Mouse (Mus musculus) heart, postnatal 25 days (tissue): ENCODE measurements at regions not wholly inside any gene's neighbourhood (a gene's known extent, or its start where the extent isn't known, plus 50 kb on each side); places are given as distances from the start of the nearest gene placed in this dataset.
"Not testable (repeated sequence)": the region's sequence is repeated elsewhere in the genome, so short reads cannot be mapped to it uniquely, and the experiment has no call there.

Experiments used
- DNase-seq: peaks from one replicate; pipeline ENCODE4 v3.0.0; 2022; ENCODE audit warnings: low spot score
- intact Hi-C: fragments of 180-260 bp; cut with DNase I; formaldehyde crosslinking; loops from one replicate; pipeline ENCODE4 v1.15.1; 2025

DNA sequence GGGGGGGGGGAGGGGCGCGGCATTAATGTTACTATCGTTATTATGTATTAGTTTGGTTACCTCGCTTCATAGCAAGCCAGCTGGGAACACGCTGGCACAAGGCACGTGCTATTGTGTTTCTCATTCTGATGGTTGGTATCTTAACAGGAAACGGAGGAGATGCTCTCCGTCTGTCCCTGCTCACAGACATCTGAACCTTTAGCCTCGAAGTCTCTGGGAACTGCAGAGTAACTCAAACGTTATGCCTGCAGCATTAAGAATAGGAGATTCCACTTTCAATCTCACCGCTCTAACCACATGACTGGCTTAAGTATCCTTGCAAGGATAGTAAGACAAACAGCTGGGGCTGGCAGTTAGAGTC is 80.0 kb downstream of the Nfkbiz start:
- no peak for DNase-seq
- intact Hi-C loops: no loop called here

DNA sequence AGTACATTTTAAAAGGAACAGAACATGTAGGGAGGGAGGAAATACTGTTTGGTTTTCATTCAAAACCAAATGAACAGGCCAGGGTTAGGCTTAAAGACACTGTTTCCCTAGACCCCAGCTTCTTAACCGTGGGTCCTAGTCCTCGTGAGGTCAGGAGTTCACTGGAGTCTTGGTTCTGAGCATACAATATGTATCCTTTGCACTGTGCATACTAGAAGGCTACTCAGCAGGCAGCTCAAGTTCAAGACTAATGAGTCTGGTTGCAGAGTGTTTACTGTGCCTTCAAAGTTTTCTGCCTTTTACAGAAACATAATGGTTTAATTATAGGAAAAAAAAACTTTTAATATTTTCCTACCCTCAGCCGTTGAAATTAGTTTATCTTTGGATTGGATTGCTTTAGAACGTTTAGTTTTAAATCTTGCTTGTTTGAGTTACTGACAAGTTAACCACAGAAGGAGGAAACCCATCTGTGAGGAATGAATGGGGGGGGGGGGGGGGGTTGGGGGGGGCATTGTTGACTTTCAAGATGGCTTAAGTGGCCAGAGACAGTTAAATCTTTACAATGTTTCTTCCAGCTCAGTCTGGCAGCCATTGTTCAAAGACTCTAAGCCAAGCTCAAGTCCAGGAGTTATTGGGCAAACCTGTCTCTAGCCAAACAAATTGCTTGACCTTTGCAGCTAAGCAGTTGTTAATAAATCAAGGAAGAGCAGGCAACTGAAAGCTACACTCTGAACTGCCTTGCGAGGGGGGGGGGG is 80.6 kb downstream of the Nfkbiz start:
- DNase-seq: no peak
- intact Hi-C loops: no loop called here

DNA sequence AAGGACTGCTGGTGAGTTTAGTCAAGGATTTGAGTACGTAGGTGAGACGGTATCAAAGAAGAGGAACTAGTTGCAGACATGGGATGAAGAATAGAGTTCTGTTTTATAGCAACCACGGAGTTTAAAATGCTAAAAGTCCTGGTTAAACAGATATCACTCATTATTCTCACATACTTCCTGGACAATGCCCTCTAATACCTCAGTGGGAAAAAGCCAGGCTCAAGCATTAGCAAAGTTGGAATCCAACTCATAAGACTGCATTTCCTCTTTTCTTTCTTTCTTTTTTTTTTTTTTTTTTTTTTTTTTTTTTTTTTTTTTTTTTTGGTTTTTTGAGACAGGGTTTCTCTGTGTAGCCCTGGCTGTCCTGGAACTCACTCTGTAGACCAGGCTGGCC is 81.3 kb downstream of the Nfkbiz start:
- intact Hi-C loops, DNase-seq: not testable (repeated sequence)

DNA sequence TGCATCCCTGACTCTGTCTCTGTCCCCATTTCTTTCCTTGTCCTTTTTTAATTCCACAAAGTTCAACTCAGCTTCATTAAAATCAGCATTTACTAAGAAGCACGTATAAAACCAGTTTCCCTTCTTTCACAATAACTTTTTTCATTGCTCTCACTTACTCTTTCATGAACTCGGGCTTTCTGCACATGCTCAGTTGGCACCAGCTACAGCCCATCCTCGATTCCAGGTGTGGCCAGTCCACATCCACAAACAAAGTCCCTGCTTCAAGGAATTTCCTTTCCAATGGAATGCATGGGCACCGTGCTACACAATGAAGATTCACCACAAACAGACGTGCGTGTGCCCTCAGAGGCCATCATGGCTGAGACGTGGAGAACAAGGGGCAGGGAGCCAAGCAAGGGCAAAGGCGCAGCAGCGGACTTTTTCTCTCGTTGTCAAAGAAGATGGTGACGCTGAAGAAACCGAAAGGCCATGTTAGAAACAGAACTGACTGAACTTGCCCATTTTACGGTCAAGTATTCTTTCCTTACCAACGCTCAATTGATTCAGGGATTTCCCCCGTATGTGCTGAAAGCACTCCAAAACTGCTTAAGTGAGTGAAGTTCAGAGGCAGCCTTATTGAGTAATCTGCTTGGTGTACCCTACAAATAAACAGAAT is 81.8 kb downstream of the Nfkbiz start:
- DNase-seq: no peak
- intact Hi-C loops: no loop called here

DNA sequence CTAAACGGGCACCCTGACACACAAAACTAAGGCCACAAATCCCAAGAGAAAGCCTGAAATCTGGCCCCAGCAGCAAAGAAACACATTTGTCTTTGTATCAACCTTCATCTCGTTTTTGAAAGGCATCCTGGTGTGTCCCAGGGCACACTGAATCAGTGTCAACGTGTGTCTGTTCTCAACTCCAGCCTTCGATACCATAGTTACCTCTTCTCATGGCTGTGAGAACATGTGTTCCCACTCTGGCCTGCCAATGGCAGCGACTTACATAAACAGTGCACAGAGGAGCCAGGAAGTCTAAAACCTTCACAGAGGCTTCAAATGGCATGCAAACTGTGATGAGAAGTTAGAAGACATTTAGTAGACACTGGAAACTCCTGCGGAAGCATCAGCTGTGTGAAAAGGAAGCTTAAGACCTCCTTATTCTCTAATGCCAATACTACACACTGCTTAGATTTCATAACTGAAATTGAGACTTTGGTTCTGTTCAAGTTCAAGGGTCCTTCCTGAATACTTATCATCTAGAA is 83.3 kb downstream of the Nfkbiz start:
- intact Hi-C loops: no loop called here
- no peak for DNase-seq

DNA sequence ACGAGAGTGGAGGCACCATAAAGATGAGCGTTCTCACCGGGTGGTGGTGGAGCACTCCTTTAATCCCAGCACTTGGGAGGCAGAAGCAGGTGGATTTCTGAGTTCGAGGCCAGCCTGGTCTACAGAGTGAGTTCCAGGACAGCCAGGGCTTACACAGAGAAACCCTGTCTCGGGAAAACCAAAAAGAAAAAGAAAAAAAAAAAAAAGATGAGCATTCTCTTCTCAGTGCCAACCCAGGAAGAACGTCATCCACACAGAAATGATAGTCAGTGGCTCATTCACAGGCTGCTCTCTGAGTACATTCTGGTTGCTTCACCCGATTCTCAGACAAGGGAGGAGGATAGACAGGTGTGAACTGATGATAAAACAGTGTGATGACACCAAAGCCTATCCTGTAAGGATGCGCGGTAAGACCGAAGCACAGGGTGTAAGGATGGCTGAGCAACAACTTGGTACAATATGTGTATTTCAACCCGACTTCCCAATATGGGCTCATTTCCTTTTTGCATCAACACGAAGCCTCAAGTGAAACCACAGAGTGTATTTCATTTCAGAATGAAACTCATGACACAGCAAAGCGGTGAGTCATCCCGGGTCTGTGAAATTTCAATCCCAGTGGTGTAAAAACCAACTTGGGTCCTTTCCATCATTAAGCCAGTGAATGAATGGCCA is 84.5 kb downstream of the Nfkbiz start:
- DNase-seq: no peak
- intact Hi-C loops: no loop called here

DNA sequence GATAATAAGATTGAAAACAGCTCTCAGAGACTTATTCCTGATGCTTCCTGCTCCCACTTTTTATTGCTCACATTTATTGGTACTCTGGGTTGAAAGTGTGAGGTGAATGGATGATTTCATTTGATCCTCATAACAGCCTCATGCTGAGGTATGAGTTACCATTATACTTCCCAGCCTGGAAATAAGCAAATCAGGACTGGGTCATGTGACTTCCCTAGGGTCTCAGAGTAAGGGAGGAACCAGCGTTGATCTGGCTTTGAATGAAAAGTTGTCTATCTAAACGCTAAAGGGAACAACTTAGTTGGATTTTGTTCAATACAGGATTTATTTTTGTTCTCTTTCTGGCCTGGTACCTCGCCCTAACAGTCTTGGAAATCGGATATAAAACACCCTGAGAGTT is 85.3 kb downstream of the Nfkbiz start:
- no peak for DNase-seq
- intact Hi-C loops: no loop called here

DNA sequence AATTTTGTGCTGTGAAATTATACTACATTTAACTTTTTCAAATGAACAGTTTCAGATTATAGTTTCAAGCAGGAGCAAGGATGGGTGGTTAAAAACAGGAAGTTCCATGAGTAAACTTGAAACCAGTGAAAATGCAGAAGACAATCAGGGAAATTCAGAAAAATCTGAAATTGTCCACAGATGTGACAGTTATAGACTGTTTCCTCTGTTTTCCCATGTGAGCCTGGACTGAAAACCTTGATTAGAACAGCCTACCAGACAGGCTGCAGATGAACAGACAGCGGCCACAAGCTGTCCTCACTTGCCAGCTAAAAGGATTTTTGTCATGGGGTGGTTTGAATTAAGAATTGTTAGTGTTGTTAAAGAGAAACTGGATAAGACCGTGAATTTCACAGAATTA is 91.4 kb downstream of the Nfkbiz start:
- no peak for DNase-seq
- intact Hi-C loops: no loop called here

DNA sequence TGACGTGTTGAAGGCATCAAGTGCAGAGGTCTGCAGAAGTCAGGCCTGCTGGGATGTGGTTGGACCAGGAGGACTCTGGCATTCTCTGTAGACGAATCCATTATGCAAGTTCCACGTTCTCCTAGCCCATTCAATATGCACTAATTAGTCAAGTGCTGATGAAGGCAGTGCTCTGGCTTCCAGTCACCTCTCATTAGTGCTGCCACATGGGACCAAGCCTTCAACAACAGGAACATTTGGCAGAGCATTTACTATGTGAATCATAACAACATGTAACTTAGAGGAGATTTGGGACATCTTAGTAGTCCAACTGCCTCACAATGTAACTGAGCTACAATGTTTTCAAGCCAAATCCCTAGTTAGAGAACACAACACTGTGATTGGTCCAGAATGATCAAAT is 92.5 kb downstream of the Nfkbiz start:
- intact Hi-C loops: no loop called here
- DNase-seq: no peak

DNA sequence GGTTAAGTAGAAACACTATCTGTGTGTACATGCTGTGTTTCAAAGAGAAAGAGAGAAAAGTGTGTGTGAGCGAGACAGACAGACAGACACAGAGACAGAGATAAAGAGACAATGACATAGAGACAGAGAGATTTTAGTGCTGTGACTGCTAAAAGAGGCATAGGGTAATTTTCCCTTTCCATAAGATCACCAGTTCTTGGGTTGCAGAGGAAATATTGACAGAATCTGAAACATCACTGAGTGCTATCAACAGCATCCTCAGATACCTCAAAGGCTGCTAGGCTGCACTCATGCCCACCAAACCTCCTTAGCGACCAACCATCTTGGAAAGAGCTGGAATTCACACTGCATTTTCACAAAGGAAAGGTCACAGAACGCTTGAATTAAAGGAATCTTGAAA is 93.6 kb downstream of the Nfkbiz start:
- DNase-seq: no peak
- intact Hi-C loops: no loop called here

DNA sequence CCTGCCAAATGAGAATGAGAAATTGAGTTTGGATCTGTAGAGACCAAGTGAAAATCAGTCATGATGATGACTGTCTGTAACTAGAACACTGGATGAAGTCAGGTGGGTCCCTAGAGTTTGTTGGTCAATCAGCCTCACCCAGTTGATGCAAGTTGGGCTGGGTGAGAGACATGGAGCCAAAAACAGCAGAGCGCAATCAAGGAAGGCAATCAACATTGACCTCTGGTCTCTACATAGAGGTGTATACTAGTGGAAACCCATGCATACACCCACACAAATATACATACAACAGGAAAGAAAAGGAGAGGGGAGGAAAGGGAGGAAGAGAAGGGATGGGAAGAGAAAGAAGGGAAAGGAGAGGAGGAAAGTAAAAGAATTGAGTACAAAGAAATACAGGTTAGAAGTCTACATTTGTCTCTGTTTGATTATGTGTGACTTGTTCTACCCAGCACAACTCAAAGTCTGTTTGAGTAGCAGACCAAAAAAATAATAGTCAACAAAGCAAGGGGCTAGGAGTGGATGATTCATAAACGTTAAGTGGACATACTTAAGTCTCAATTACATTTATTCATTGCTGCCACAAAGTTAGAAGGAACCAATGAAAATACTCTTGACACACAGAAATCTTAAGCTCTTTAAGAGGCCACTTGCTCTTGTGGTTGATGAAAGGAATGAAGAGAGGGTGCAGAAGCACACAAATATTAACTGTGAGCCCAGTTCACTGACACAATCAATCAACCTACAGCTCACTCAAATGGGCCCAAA is 97.4 kb downstream of the Nfkbiz start:
- intact Hi-C loops: no loop called here

DNA sequence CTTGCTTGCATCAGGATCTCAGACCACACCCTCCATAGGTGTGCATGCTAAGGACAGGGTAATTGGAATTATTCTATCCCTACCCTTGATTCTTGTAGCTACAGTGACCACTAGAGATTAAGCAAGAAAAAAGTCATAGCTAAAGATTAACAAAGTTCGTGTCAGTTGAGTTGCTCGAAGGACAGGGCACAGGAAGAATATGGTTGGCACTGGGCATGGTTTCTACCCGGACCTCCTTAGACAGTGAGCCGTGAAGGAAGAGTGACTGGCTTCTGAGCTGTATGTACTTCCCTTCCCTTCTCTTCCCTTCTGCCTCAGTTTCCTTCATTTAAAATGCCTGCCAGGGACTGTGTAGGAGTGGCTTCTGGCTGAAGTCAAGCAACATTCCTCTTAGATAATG is 100.0 kb downstream of the Nfkbiz start:
- DNase-seq: no peak

More for the DNA sequence above, 97.4 kb downstream of the Nfkbiz start:
- no peak for DNase-seq

DNA sequence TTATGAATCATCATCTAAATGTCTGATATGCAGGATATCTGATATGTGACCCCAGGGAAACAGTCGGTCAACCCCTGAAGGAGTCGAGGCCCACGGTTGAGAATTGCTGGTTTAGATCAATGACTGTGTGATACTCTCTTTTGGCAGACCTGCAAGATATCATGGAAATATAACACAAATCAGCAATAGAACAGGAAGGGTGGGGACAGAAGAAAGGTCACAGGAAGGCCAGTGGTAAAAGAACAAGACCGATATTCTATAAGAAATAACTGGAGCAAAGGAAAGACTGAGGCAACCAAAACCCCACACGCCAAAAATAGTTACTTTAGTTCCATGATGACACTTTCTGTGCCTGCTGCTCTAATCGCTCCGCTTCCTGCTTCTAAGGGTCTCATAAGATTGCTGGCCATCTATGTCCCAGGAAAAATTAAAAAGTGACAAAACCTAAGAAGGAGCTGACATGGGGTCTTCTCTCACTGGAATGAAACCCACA is 103.2 kb downstream of the Nfkbiz start:
- intact Hi-C loops: no loop called here
- DNase-seq: no peak

More for the DNA sequence above, 100.0 kb downstream of the Nfkbiz start:
- intact Hi-C loops: no loop called here

DNA sequence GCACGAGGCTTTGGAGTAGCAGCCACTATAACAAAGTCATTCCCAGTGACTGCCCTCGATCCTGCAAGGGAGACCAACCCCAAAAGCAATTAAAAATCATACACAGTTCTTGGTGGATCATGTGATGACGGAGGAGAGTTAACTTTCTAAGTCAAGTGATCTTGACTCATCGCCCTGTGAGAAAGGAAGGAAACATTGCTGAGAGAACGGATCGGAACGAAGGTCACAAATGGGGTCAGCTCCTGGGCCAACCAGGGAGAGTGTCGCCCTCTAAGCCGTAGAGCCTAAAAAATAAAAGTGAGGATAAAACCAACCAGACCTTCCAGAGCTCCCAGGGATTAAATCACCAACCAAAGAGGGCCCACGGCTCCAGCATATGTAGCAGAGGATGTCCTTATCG is 104.4 kb downstream of the Nfkbiz start:
- intact Hi-C loops: no loop called here
- DNase-seq: no peak

DNA sequence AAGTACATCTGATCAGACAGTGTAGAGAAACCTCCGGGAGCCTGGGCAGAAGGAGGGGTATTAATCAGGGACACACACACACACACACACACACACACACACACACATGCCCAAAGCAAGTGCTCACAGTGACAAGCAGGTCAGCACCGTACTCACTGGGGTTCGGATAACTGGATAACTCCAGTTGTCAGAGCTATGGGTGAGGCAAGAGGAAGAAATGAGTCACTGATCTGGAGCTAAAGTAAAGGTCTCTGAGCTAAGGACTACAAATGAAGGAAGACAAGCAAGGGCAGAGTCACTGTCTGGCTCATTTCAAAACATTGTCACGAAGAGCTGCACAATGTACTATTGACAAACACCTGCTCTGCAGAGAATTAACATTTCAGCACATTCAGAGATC is 104.9 kb downstream of the Nfkbiz start:
- DNase-seq: peak; percentile 23

DNA sequence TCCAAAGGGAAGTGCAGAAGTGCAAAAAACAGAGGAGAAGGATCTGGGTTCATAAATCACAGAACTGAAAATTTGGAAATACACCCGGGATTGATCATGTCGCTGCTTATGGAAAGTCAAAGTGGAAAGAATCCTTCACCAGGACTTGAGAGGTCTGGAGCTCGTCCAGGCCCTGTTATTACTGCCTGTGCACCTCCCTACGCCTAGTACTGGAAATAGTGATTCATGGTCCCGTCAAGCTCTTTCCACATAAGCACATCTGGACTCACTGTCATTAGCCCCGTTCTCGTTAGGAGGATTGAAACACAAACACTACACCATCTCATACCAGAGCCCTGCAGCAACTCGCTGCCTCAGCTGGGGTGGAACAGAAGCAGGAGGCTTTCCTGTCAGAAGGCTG is 107.7 kb downstream of the Nfkbiz start:
- intact Hi-C loops: no loop called here
- DNase-seq: peak; percentile 9

More for the DNA sequence above, 104.9 kb downstream of the Nfkbiz start:
- intact Hi-C loops: no loop called here

DNA sequence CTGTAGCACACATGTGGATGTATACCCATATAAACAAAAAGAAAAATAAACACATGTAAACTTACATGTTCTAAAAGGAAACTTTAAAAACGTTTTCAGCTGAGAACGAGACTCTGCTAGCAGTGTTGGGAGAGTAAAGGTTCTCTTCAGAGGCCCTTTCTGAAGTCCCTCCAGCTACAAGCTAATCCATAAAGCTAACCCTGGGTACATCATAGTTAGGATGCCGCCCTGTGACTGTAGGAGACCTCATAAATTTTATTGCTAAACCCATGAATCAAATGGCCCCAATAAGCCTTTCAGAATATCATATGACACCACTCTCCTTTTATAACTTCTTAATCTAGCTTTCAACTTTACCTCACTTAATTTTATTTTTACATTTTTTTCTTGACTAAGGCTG is 112.2 kb downstream of the Nfkbiz start:
- intact Hi-C loops: no loop called here

DNA sequence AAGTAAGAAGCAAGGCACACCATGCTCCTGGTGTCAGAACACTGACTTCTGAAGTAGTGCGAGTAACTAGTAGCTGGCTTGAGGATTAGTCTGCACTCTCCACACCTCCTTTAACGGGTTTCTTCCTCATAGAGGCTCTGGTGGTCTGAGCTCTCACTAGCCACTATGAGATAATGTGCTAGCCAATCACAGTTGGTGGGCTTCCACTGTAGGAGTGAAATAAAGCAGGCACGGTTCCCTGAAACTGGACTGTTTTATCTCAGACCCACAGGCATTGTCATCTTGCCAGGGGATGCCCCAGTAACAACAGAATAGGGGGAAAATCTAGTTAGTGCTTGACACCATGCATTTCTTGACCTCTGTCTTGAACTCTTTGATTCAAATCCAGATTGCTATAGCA is 118.3 kb downstream of the Nfkbiz start:
- DNase-seq: no peak
- intact Hi-C loops: no loop called here

More for the DNA sequence above, 112.2 kb downstream of the Nfkbiz start:
- no peak for DNase-seq

DNA sequence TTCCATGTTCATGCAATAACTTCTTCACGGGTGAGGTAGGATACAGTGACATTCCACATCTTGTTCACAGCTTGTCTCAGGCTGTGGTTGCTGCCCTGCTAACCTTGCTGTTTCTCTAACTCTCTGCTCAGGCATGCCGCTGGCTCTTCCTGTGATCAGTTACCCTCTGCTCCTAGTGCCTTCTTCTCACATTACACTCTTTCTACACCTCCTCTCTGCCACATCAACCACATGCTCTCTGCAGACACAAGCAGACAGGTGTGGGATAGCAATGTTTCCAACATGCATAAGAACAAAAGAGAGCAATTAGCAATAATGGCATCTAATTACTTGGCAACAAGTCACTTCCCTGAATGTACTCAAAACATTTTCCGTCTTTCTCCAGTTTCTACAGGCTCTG is 128.7 kb downstream of the Nfkbiz start:
- intact Hi-C loops: no loop called here
- DNase-seq: no peak

DNA sequence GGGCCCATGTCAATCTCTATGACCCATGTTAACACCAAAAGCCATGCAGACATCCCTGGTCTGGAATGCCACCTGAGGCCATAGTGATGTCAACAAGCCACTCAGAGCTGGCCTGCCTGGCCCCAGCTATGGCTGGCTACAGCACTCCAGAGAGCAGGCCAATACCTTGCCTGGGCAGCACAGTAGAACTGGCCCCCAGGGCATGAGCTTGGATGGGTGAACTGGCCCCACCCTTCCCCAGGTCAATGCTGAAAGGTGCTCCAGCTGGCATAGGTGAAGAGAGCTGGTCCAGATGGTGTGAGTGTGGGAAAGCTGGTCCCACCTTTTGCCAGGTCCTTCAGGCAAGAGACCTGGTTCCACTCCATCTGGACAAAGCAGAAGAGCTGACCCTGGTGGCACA is 132.2 kb downstream of the Nfkbiz start:
- intact Hi-C loops: no loop called here
- DNase-seq: no peak
